Mouse (Mus musculus): ENCODE results near the gene Fam163a.

The Fam163a gene

GRCm38 (mm10) chr1:156077655-156078054, 127.2 kb downstream of the Fam163a start:
- DNase-seq (ENCODE audit: low read depth, low spot score), result no peak

DNA sequence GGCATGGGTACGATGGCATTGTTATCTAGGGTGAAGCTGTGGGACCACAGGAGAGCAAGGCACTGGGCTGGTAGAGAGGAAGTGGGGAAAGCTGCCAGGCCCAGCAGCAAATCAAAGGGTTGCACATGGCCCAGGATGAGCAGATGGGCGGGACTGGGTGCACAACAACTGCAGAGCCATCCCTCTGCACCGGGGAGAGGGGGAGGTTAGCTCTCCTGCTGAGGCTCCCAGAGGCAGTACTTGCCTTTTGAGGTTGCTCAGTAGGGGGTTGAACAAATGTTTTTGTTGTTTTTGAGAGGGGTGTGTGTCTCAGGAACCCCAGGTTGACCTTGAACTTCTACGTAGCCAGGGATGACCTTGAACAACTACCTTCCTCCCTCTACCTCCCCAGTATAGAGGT, 128.4 kb downstream of the Fam163a start:
- no peak for DNase-seq (ENCODE audit: low read depth, low spot score)

- no peak for DNase-seq (ENCODE audit: low read depth, low spot score)
Measured at GRCm38 (mm10) chr1:156074575-156074974, 130.3 kb downstream of the Fam163a start.

DNA sequence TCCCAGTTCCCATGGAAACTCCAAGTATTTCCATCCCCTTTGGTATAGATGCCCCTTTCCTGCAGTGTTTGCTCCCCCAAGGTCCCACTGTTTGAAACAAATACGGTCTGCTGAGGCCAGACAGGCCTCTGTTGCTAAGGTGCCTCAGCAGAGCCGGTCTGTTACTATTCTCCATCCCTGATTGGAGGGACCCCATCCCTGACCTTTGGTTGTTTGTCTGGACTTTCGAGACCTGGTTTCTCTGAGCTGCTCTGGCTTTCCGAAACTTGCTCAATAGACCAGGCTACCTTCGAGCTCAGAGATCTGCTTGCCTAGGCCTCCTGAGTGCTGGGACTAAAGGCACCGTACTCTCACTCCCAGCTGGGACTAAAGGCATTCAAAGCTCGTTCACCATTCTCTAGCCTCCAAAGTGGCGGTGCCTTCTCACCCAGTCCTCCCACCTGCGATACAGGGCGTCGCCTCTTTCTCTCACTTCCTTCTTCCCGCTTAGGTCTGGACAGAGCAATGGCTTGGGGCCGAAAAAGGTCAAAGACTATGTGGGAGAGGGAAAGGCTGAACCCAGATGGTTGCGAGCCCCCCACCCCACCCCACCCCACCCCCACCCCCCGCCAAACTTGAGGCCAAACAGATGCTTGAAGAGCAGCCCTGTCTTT, 131.5 kb downstream of the Fam163a start:
- DNase-seq (ENCODE audit: low read depth, low spot score), result no peak

DNA sequence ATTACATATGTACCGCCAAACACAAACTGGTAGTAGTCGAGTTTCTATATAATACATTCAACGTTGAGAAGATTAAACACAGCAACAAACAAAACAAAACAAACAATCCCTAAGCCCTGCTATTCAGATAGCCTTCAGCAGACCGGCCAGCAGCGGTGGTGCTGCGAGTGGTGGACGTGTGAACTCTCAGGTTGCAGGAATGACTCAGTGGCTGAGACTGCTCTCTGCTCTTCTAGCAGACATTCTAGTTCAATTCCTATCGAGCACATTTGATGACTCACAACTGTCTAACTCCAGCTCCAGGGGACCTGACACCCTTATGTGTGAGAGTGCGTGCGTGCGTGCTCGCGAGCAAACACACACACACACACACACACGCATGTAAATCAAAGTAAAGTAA, 134.7 kb downstream of the Fam163a start:
- DNase-seq (ENCODE audit: low read depth, low spot score), result peak; percentile 37

DNA sequence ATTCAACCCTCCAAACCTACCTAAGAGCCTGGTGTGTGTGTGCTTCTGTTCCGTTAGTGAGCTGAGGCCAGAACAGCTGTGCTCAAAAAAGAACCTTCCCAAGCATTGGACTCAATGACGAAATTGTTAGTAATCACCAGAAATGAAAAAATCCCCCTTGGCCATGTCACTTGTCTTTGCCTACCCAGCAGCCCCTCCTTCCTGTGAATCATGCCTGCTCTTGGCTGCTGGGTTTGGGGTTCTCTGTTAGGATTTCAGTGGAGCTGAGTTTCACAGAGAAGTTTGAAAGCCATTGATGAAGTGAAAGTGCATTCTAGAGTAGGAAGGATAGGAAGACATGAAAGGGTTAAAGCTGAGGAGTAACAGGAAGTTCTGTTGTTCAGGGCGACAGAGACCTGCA, 138.7 kb downstream of the Fam163a start:
- DNase-seq (ENCODE audit: low read depth, low spot score), result peak; percentile 25

DNA sequence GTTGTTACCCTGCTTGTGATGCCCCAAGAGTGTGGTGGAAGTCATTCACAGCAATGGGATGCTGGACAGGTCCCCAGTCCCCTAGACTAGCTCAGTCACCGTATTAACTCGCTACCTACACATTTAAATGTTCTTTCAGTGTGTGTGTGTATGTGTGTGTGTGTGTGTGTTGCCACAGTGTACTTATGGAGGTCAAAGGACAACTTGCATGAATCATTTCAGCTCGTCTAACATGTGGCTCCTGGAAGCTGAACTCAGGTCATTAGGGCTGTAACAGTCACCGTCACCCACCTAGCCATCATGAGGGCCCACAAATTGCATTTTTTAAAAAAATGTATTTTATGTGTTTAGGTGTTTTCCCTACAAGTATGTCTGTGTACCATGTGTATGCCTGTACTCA, 142.6 kb downstream of the Fam163a start:
- DNase-seq (ENCODE audit: low read depth, low spot score), result no peak

- DNase-seq (ENCODE audit: low read depth, low spot score), result no peak
Measured at GRCm38 (mm10) chr1:156058207-156058606, 146.6 kb downstream of the Fam163a start.

DNA sequence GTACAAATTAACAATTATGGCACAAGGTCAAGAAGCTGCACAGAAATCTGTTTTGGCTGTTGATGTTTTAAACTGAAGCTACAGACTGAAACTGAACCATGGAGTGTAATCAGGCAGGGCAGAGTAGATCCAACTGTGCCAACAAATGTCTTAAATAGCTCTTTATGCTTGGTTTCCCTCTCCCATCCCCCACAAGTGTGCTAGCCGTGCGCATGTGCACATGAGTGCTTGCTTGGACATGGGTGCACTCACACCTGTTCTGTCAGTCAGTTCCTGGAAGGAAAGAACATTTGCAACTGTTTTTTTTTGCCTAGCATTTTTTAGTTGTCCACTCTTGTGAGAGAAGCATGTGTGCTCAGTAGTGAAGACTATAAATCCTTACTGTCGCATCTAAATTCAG, 158.1 kb downstream of the Fam163a start:
- peak; percentile 86 for DNase-seq (ENCODE audit: low read depth, low spot score)

- DNase-seq (ENCODE audit: low read depth, low spot score), result no peak
Measured at GRCm38 (mm10) chr1:156044211-156044611, 160.6 kb downstream of the Fam163a start.

GRCm38 (mm10) chr1:156043027-156043426, 161.8 kb downstream of the Fam163a start:
- DNase-seq (ENCODE audit: low read depth, low spot score), result peak; percentile 88

DNA sequence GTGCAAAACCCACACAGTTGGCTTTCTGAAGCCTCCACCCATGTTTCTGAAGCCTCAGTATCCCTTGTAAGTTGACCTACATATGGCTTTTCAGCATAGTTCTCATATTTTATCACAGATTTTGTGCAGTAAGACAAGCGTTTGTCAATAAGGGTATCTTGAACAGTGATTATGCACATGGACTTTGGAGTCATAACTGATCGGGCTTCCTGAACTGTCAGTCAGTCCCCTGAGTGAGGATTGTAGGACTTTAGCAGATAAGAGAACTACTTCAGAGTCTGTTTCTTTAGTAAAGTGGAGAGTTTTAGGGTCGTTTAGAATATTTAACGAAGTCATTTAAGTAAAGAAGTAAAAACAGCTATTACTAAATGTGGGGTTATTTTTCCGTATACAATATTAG, 162.3 kb downstream of the Fam163a start:
- DNase-seq (ENCODE audit: low read depth, low spot score), result no peak

- DNase-seq (ENCODE audit: low read depth, low spot score), result no peak
Measured at GRCm38 (mm10) chr1:156041451-156042241, 163.2 kb downstream of the Fam163a start.

DNA sequence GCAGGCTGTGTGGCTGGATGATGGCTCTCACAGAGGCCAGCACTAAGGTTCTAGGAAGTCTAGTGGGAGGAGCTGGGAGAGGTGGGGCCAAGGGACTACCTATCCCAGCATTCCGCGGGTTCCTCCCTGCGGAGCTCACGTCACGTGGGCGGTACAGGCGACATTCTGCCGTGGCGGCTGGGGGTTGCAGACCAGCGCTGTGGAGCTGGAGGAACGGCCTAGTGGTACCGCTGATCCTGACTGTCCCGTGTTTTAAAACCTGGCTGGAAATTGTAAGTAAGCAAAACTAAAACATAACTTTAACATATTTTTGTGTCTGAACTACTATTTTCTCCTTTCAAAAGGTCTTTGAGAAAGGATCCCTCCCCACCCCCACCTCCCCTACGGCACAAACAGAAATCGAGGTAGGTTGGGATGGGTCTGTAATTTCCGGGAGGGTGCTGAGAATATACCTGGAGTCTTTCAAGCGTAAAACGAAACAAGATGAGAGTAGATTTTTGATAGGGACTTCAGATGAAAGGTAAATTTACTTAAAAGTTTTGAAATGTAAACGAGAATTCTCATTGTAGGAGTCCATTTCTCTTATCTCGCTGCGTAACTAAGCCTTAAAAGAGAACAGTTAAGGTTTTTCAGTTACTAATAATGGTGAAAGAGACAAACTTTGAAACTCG, 164.0 kb downstream of the Fam163a start:
- peak; percentile 98 for DNase-seq (ENCODE audit: low read depth, low spot score)

DNA sequence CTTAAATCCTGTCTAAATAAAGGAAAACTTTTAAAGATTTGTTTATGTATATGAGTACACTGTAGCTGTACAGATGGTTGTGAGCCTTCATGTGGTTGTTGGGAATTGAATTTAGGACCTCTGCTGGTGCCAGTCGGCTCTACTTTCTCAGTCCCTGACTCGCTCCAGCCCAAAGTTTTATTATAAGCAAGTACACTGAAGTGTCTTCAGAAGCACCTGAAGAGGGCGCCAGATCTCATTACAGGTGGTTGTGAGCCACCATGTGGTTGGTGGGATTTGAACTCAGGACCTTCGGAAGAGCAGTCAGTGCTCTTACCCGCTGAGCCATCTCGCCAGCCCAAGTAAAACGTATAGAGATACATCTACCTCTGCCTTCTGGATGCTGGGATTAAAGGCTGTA, 164.8 kb downstream of the Fam163a start:
- DNase-seq (ENCODE audit: low read depth, low spot score), result peak; percentile 30

GRCm38 (mm10) chr1:156037144-156037583, 167.7 kb downstream of the Fam163a start:
- DNase-seq (ENCODE audit: low read depth, low spot score), result peak; percentile 17

GRCm38 (mm10) chr1:156035930-156036737, 168.7 kb downstream of the Fam163a start, which contains the start of gene Tor1aip1:
Gene Tor1aip1 (minus strand): TSS chr1:156036480.
- peak; percentile 100 for DNase-seq (ENCODE audit: low read depth, low spot score)

DNA sequence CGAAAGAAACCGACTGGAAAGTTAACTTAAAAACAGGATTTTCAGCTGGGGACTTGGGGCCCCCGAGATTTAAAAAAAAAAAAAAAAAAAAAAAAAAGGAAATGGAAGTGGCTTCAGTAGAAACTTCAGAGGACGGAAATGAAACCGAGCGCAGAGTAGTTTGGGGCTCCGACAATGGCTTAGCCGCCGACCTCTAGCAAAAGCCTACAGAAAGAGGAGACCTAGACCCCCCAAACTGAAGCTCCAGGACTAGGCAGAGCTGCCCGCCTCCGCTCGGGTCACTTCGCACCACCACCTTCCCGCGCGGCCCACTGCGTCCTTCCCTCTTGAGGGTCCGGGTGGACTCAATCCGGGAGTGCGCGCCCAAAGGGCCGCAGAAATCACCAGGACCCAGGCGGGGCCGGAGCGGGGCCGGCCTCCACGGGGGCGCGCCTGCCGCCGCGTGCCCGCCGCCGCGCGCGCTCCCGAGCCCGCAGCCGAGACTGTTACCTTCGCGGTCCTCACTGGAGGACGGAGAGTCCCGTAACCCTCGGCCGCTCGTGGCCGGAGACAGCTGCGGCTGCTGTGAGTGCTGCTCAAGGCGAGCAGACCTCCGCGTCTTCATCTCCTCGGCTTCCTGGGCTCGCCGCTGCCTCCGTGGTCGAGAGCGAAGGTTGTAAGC, 169.4 kb downstream of the Fam163a start, which contains the start of gene Tor1aip2:
Tor1aip2 (plus strand) TSS at position 135 of the 661 bp plus-strand sequence.
- peak; percentile 87 for DNase-seq (ENCODE audit: low read depth, low spot score)

GRCm38 (mm10) chr1:156034661-156035060, 170.2 kb downstream of the Fam163a start:
- no peak for DNase-seq (ENCODE audit: low read depth, low spot score)

- DNase-seq (ENCODE audit: low read depth, low spot score), result no peak
Measured at GRCm38 (mm10) chr1:156033921-156034320, 170.9 kb downstream of the Fam163a start.
